Mouse (Mus musculus): ENCODE measurements at regions not wholly inside any gene's neighbourhood (a gene's known extent, or its start where the extent isn't known, plus 50 kb on each side); places are given as distances from the start of the nearest gene placed in this dataset.

DNA sequence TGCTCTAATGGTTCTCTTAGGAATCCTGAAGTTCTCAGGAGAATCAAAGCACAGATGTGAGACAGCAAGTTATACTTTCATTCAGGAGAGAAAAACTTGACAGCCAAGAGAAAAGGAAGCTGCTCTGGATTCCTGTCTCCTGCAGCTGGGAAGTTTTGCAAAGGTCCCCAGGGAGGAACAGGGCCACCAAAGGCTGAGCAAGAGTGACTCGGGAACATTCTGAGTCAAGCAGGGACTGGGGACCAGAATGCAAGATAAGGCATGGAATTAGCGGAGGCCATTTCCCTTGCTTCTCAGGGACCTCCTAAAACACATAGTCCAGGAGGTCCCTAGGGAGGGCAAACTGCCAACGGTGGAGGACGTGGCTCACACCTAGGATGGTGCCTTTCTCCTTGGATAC, 127.1 kb upstream of the Sesn3 start:
- no peak overlapping the region for H3K4me3 ChIP-seq (ENCODE audit: low read length)
- no peak overlapping the region for H3K27ac ChIP-seq (ENCODE audit: low read depth, low read length)
- no peaks in the 10 kb centered on the region for H3K9me3 ChIP-seq (ENCODE audit: control insufficient read depth, low read length)
- no peak overlapping the region for H3K9ac ChIP-seq (ENCODE audit: low read depth, low read length)
- no peaks in the 10 kb centered on the region for H3K36me3 ChIP-seq (ENCODE audit: control insufficient read depth, insufficient read depth, low read length)
- H3K27me3 ChIP-seq (ENCODE audit: control insufficient read depth, insufficient read depth, low read length), result no peaks in the 10 kb centered on the region
- H3K4me2 ChIP-seq (replicated peaks; ENCODE audit: low read depth, low read length), result no peak overlapping the region
- 63% methylated on average over 4 of the region's 4 CpGs for WGBS
- no peak for ATAC-seq (ENCODE audit: low FRiP score, low TSS enrichment)
- no peaks in the 10 kb centered on the region for H3K4me1 ChIP-seq (ENCODE audit: control insufficient read depth, insufficient read depth, low read length)

DNA sequence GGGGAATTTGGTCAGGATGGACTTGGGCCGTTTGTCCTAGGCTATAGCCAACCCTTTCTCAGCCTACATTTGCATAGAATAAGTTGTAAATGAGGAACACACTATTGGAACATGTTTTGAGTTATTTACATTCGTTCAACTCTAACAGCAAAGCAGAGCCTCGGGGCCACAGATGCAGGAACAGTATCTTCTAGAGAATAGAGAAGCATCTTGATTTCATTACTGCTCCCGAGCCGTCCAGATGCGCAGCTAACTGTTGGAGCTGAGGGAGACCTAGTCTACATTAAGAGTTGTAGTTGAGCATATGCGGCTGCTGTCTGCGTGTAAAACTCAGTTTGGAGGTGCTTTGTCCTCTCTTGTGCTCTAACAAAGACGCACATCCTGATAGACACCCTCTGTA, 124.6 kb upstream of the Sesn3 start:
- no peaks in the 10 kb centered on the region for H3K4me1 ChIP-seq (ENCODE audit: control insufficient read depth, insufficient read depth, low read length)
- H3K9me3 ChIP-seq (ENCODE audit: control insufficient read depth, low read length), result no peaks in the 10 kb centered on the region
- H3K27me3 ChIP-seq (ENCODE audit: control insufficient read depth, insufficient read depth, low read length), result no peaks in the 10 kb centered on the region
- H3K36me3 ChIP-seq (ENCODE audit: control insufficient read depth, insufficient read depth, low read length), result no peaks in the 10 kb centered on the region
- H3K4me2 ChIP-seq (replicated peaks; ENCODE audit: low read depth, low read length), result no peak overlapping the region
- H3K4me3 ChIP-seq (ENCODE audit: low read length), result no peak overlapping the region
- WGBS, result 89% methylated on average over 9 of the region's 9 CpGs
- H3K27ac ChIP-seq (ENCODE audit: low read depth, low read length), result no peak overlapping the region
- no peak overlapping the region for H3K9ac ChIP-seq (ENCODE audit: low read depth, low read length)
- no peak for ATAC-seq (ENCODE audit: low FRiP score, low TSS enrichment)

- Histone ChIP-seq H3K4me1 (ENCODE audit: control insufficient read depth, insufficient read depth, low read length) (0 out of 2 replicates have a peak, but pooled peaks cover 6% of the 10 kb centered on the region), H3K36me3 (ENCODE audit: control insufficient read depth, insufficient read depth, low read length) (no peaks in the 10 kb centered on the region), H3K4me3 (ENCODE audit: low read length) (no peak overlapping the region), H3K9me3 (ENCODE audit: control insufficient read depth, low read length) (no peaks in the 10 kb centered on the region), H3K9ac (ENCODE audit: low read depth, low read length) (no peak overlapping the region), H3K27ac (ENCODE audit: low read depth, low read length) (no peak overlapping the region), H3K4me2 (replicated peaks; ENCODE audit: low read depth, low read length) (no peak overlapping the region), H3K27me3 (ENCODE audit: control insufficient read depth, insufficient read depth, low read length) (no peaks in the 10 kb centered on the region)
- WGBS, result 90% methylated on average over 1 of the region's 1 CpGs
- no peak for ATAC-seq (ENCODE audit: low FRiP score, low TSS enrichment)
Measured at GRCm38 (mm10) chr9:14156967-14157366, 117.9 kb upstream of the Sesn3 start.

DNA sequence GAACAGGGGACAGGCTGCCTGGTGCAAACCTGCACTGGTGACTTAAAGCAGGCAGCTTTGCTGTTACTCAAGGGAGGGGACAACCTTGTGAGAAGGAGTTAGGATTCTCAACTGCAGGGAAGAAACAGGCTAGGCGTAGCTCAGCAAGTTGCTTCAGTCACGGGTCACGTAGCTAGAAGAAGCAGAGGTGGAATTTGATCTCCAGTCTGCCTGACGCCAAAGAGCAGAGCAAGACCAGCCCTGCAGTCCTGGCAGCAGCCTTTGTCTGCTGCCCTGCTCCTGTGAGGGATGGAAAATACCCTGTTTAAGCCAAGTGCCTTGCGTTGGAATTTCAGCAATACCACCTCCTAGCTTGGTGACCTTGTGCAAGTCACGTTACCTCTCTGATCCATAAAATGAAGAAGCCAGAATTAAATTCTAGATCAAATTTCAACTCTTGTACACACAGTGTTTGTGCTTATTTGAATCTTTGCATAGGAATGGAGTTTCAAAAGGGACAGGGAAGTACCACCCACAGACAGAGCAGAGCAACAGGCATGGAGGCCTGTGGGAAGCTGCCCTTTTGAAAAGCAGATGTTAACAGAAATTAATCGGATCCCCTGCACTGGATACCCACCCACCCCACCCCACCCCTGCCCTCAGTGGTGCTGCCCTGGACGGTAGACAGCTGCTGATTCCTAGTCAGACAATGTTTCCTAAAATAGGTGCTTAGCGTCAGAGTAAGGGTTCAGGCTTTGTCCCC, 116.6 kb upstream of the Sesn3 start:
- Histone ChIP-seq H3K27ac (ENCODE audit: low read depth, low read length) (peak overlapping the region; percentile 18; the same call in 1 of the 2 replicates), H3K4me2 (replicated peaks; ENCODE audit: low read depth, low read length) (no peak overlapping the region), H3K4me1 (ENCODE audit: control insufficient read depth, insufficient read depth, low read length) (0 out of 2 replicates have a peak, but pooled peaks cover 6% of the 10 kb centered on the region), H3K9ac (ENCODE audit: low read depth, low read length) (no peak overlapping the region), H3K36me3 (ENCODE audit: control insufficient read depth, insufficient read depth, low read length) (no peaks in the 10 kb centered on the region), H3K4me3 (ENCODE audit: low read length) (no peak overlapping the region), H3K9me3 (ENCODE audit: control insufficient read depth, low read length) (no peaks in the 10 kb centered on the region), H3K27me3 (ENCODE audit: control insufficient read depth, insufficient read depth, low read length) (no peaks in the 10 kb centered on the region)
- ATAC-seq (ENCODE audit: low FRiP score, low TSS enrichment), result peak; percentile 95
- whole genome bisulfite sequencing, result 27% methylated on average over 9 of the region's 9 CpGs

- 97% methylated on average over 1 of the region's 1 CpGs for WGBS
- H3K4me3 ChIP-seq (ENCODE audit: low read length), result no peak overlapping the region
- no peak overlapping the region for H3K4me2 ChIP-seq (replicated peaks; ENCODE audit: low read depth, low read length)
- H3K36me3 ChIP-seq (ENCODE audit: control insufficient read depth, insufficient read depth, low read length), result no peaks in the 10 kb centered on the region
- no peak overlapping the region for H3K27ac ChIP-seq (ENCODE audit: low read depth, low read length)
- no peak for ATAC-seq (ENCODE audit: low FRiP score, low TSS enrichment)
- H3K27me3 ChIP-seq (ENCODE audit: control insufficient read depth, insufficient read depth, low read length), result no peaks in the 10 kb centered on the region
- no peak overlapping the region for H3K9ac ChIP-seq (ENCODE audit: low read depth, low read length)
- 0 out of 2 replicates have a peak, but pooled peaks cover 6% of the 10 kb centered on the region for H3K4me1 ChIP-seq (ENCODE audit: control insufficient read depth, insufficient read depth, low read length)
- H3K9me3 ChIP-seq (ENCODE audit: control insufficient read depth, low read length), result no peaks in the 10 kb centered on the region
Measured at GRCm38 (mm10) chr9:14160207-14160606, 114.7 kb upstream of the Sesn3 start.

- no peaks in the 10 kb centered on the region for H3K27me3 ChIP-seq (ENCODE audit: control insufficient read depth, insufficient read depth, low read length)
- H3K27ac ChIP-seq (ENCODE audit: low read depth, low read length), result no peak overlapping the region
- no peak for ATAC-seq (ENCODE audit: low FRiP score, low TSS enrichment)
- H3K4me3 ChIP-seq (ENCODE audit: low read length), result no peak overlapping the region
- H3K36me3 ChIP-seq (ENCODE audit: control insufficient read depth, insufficient read depth, low read length), result no peaks in the 10 kb centered on the region
- H3K4me2 ChIP-seq (replicated peaks; ENCODE audit: low read depth, low read length), result no peak overlapping the region
- no peak overlapping the region for H3K9ac ChIP-seq (ENCODE audit: low read depth, low read length)
- H3K9me3 ChIP-seq (ENCODE audit: control insufficient read depth, low read length), result no peaks in the 10 kb centered on the region
- 66% methylated on average over 2 of the region's 2 CpGs for WGBS
- peaks cover 34% of the 10 kb centered on the region for H3K4me1 ChIP-seq (ENCODE audit: control insufficient read depth, insufficient read depth, low read length)
Measured at GRCm38 (mm10) chr9:14171589-14172240, 103.2 kb upstream of the Sesn3 start.

- WGBS, result 14% methylated on average over 11 of the region's 11 CpGs
- H3K4me3 ChIP-seq (ENCODE audit: low read length), result no peak overlapping the region
- no peaks in the 10 kb centered on the region for H3K27me3 ChIP-seq (ENCODE audit: control insufficient read depth, insufficient read depth, low read length)
- no peaks in the 10 kb centered on the region for H3K36me3 ChIP-seq (ENCODE audit: control insufficient read depth, insufficient read depth, low read length)
- H3K27ac ChIP-seq (ENCODE audit: low read depth, low read length), result peak overlapping the region; percentile 79; the same call in 1 of the 2 replicates
- peak overlapping the region; percentile 18; the same call in 1 of the 2 replicates for H3K9ac ChIP-seq (ENCODE audit: low read depth, low read length)
- H3K4me2 ChIP-seq (replicated peaks; ENCODE audit: low read depth, low read length), result peak overlapping the region; percentile 24; the same call in 1 of the 2 replicates
- no peaks in the 10 kb centered on the region for H3K9me3 ChIP-seq (ENCODE audit: control insufficient read depth, low read length)
- ATAC-seq (ENCODE audit: low FRiP score, low TSS enrichment), result peak; percentile 70; the same call in 1 of the 2 replicates
- H3K4me1 ChIP-seq (ENCODE audit: control insufficient read depth, insufficient read depth, low read length), result peaks cover 37% of the 10 kb centered on the region
Measured at GRCm38 (mm10) chr9:14173631-14174323, 101.1 kb upstream of the Sesn3 start.

GRCm38 (mm10) chr9:14174324-14175040, 100.4 kb upstream of the Sesn3 start:
- Histone ChIP-seq H3K27ac (ENCODE audit: low read depth, low read length) (peak overlapping the region; percentile 79), H3K4me2 (replicated peaks; ENCODE audit: low read depth, low read length) (no peak overlapping the region), H3K4me3 (ENCODE audit: low read length) (no peak overlapping the region), H3K9me3 (ENCODE audit: control insufficient read depth, low read length) (no peaks in the 10 kb centered on the region), H3K4me1 (ENCODE audit: control insufficient read depth, insufficient read depth, low read length) (peaks cover 37% of the 10 kb centered on the region), H3K27me3 (ENCODE audit: control insufficient read depth, insufficient read depth, low read length) (no peaks in the 10 kb centered on the region), H3K9ac (ENCODE audit: low read depth, low read length) (no peak overlapping the region), H3K36me3 (ENCODE audit: control insufficient read depth, insufficient read depth, low read length) (no peaks in the 10 kb centered on the region)
- 58% methylated on average over 3 of the region's 3 CpGs for WGBS
- ATAC-seq (ENCODE audit: low FRiP score, low TSS enrichment), result peak; percentile 25; the same call in 1 of the 2 replicates

All from kidney, embryonic 14.5 days (tissue).